Mouse (Mus musculus) retina, postnatal 1 day (tissue): ENCODE results near the gene Hscb.
"Not testable (repeated sequence)": the region's sequence is repeated elsewhere in the genome, so short reads cannot be mapped to it uniquely, and the experiment has no call there.

Source experiments
- DNase-seq: peaks from one replicate; pipeline ENCODE4 v3.0.0-alpha.2; 2012

Hscb gene

GRCm38 (mm10) chr5:110839678-110840365, at the start of gene Hscb, which contains the start of gene Chek2:
TSS of gene Hscb (minus strand) at chr5:110839777.
TSS of gene Chek2 (plus strand) at chr5:110839979.
- peak; percentile 99 for DNase-seq

- DNase-seq, result peak; percentile 64
Measured at GRCm38 (mm10) chr5:110888596-110888995, 49.0 kb upstream of the Hscb start.

GRCm38 (mm10) chr5:110879584-110880374, 40.2 kb upstream of the Hscb start, which contains the start of gene Ttc28:
TSS of gene Ttc28 (plus strand) at chr5:110879803.
- DNase-seq, result peak; percentile 90

- DNase-seq, result no peak
Measured at GRCm38 (mm10) chr5:110879042-110879441, 39.5 kb upstream of the Hscb start.

GRCm38 (mm10) chr5:110878526-110878925, 38.9 kb upstream of the Hscb start:
- not testable (repeated sequence) for DNase-seq

- DNase-seq, result no peak
Measured at GRCm38 (mm10) chr5:110877666-110878505, 38.3 kb upstream of the Hscb start.

- DNase-seq, result no peak
Measured at GRCm38 (mm10) chr5:110875286-110875685, 35.7 kb upstream of the Hscb start.

- DNase-seq, result peak; percentile 84
Measured at GRCm38 (mm10) chr5:110874711-110875110, 35.1 kb upstream of the Hscb start.

- no peak for DNase-seq
Measured at GRCm38 (mm10) chr5:110873160-110873559, 33.6 kb upstream of the Hscb start.

GRCm38 (mm10) chr5:110869242-110869669, 29.7 kb upstream of the Hscb start:
- DNase-seq, result peak; percentile 15

- DNase-seq, result peak; percentile 34
Measured at GRCm38 (mm10) chr5:110868460-110868859, 28.9 kb upstream of the Hscb start.

GRCm38 (mm10) chr5:110860445-110860844, 20.9 kb upstream of the Hscb start:
- no peak for DNase-seq

- DNase-seq, result no peak
Measured at GRCm38 (mm10) chr5:110859013-110859650, 19.6 kb upstream of the Hscb start.

GRCm38 (mm10) chr5:110857091-110857490, 17.5 kb upstream of the Hscb start:
- no peak for DNase-seq

- no peak for DNase-seq
Measured at GRCm38 (mm10) chr5:110852990-110853389, 13.4 kb upstream of the Hscb start.

- no peak for DNase-seq
Measured at GRCm38 (mm10) chr5:110841046-110841862, 1.7 kb upstream of the Hscb start.

- peak; percentile 48 for DNase-seq
Measured at GRCm38 (mm10) chr5:110840465-110840864, 888 bp upstream of the Hscb start.

GRCm38 (mm10) chr5:110839038-110839677, 419 bp downstream of the Hscb start:
- no peak for DNase-seq

GRCm38 (mm10) chr5:110838016-110838415, 1.6 kb downstream of the Hscb start:
- DNase-seq, result not testable (repeated sequence)

GRCm38 (mm10) chr5:110835959-110836358, 3.6 kb downstream of the Hscb start:
- DNase-seq, result peak; percentile 39
